Mouse (Mus musculus): ENCODE measurements around the gene Phactr2. TPM values are rescaled to one million over a fixed set of nuclear protein-coding genes. Genes with fewer than 3 reads are reported as not detected.
A peak's percentile ranks its signal among the peaks of the same experiment; 100 is the strongest.

Phactr2 gene
- polyA plus RNA-seq, 1 experiment from 2014 or later: 28.1 TPM

GRCm38 (mm10) chr10:13311612-13312011 is 162.6 kb downstream of the Phactr2 start:
- 94% methylated on average over 6 of the region's 6 CpGs for WGBS (ENCODE audit: missing documents)
- Histone ChIP-seq H3K4me3 (ENCODE audit: inconsistent target) (no peak overlapping the region), H3K27ac (no peak overlapping the region), H3K36me3 (ENCODE audit: inconsistent target) (no peaks in the 10 kb centered on the region), H3K79me2 (ENCODE audit: inconsistent target) (peaks cover 8% of the 10 kb centered on the region; the same call in 1 of the 2 replicates)

- no peak overlapping the region for H3K27ac ChIP-seq
- WGBS (ENCODE audit: missing documents): 61% methylated on average over 2 of the region's 3 CpGs
- no peak overlapping the region for H3K4me3 ChIP-seq (ENCODE audit: inconsistent target)
- no peaks in the 10 kb centered on the region for H3K36me3 ChIP-seq (ENCODE audit: inconsistent target)
- H3K79me2 ChIP-seq (ENCODE audit: inconsistent target): peaks cover 8% of the 10 kb centered on the region; the same call in 1 of the 2 replicates
These were observed 164.1 kb downstream of the Phactr2 start for GRCm38 (mm10) chr10:13310075-13310474.

GRCm38 (mm10) chr10:13304641-13305241 is 169.5 kb downstream of the Phactr2 start:
- 56% methylated on average over 10 of the region's 10 CpGs for WGBS (ENCODE audit: missing documents)
- Histone ChIP-seq H3K4me3 (ENCODE audit: inconsistent target) (no peak overlapping the region), H3K36me3 (ENCODE audit: inconsistent target) (no peaks in the 10 kb centered on the region), H3K79me2 (ENCODE audit: inconsistent target) (peaks cover 13% of the 10 kb centered on the region; the same call in 1 of the 2 replicates), H3K27ac (peak overlapping the region; percentile 65)

GRCm38 (mm10) chr10:13303271-13304265 is 170.6 kb downstream of the Phactr2 start:
- H3K36me3 ChIP-seq (ENCODE audit: inconsistent target): no peaks in the 10 kb centered on the region
- H3K27ac ChIP-seq: peak overlapping the region; percentile 65
- 87% methylated on average over 13 of the region's 13 CpGs for WGBS (ENCODE audit: missing documents)
- H3K79me2 ChIP-seq (ENCODE audit: inconsistent target): peaks cover 13% of the 10 kb centered on the region; the same call in 1 of the 2 replicates
- H3K4me3 ChIP-seq (ENCODE audit: inconsistent target): no peak overlapping the region

- Histone ChIP-seq H3K79me2 (ENCODE audit: inconsistent target) (peaks cover 16% of the 10 kb centered on the region; the same call in 1 of the 2 replicates), H3K4me3 (ENCODE audit: inconsistent target) (no peak overlapping the region), H3K36me3 (ENCODE audit: inconsistent target) (no peaks in the 10 kb centered on the region), H3K27ac (peak overlapping the region; percentile 31)
- 92% methylated on average over 6 of the region's 6 CpGs for WGBS (ENCODE audit: missing documents)
These were observed 173.6 kb downstream of the Phactr2 start for GRCm38 (mm10) chr10:13300601-13301000.

- Histone ChIP-seq H3K79me2 (ENCODE audit: inconsistent target) (peaks cover 16% of the 10 kb centered on the region; the same call in 1 of the 2 replicates), H3K4me3 (ENCODE audit: inconsistent target) (no peak overlapping the region), H3K36me3 (ENCODE audit: inconsistent target) (no peaks in the 10 kb centered on the region), H3K27ac (peak overlapping the region; percentile 31)
- 49% methylated on average over 6 of the region's 6 CpGs for WGBS (ENCODE audit: missing documents)
These were observed 174.0 kb downstream of the Phactr2 start for GRCm38 (mm10) chr10:13300196-13300595.

GRCm38 (mm10) chr10:13294886-13295285 is 179.3 kb downstream of the Phactr2 start:
- no peak overlapping the region for H3K4me3 ChIP-seq (ENCODE audit: inconsistent target)
- no peaks in the 10 kb centered on the region for H3K36me3 ChIP-seq (ENCODE audit: inconsistent target)
- H3K27ac ChIP-seq: no peak overlapping the region
- H3K79me2 ChIP-seq (ENCODE audit: inconsistent target): peaks cover 7% of the 10 kb centered on the region; the same call in 1 of the 2 replicates
- WGBS (ENCODE audit: missing documents): 41% methylated on average over 2 of the region's 2 CpGs

GRCm38 (mm10) chr10:13292026-13292425 is 182.2 kb downstream of the Phactr2 start:
- 88% methylated on average over 2 of the region's 2 CpGs for WGBS (ENCODE audit: missing documents)
- Histone ChIP-seq H3K27ac (no peak overlapping the region), H3K79me2 (ENCODE audit: inconsistent target) (peaks cover 4% of the 10 kb centered on the region; the same call in 1 of the 2 replicates), H3K36me3 (ENCODE audit: inconsistent target) (no peaks in the 10 kb centered on the region), H3K4me3 (ENCODE audit: inconsistent target) (no peak overlapping the region)

- H3K27ac ChIP-seq: no peak overlapping the region
- peaks cover 4% of the 10 kb centered on the region; the same call in 1 of the 2 replicates for H3K79me2 ChIP-seq (ENCODE audit: inconsistent target)
- H3K36me3 ChIP-seq (ENCODE audit: inconsistent target): no peaks in the 10 kb centered on the region
- no peak overlapping the region for H3K4me3 ChIP-seq (ENCODE audit: inconsistent target)
- 96% methylated on average over 8 of the region's 8 CpGs for WGBS (ENCODE audit: missing documents)
These were observed 184.8 kb downstream of the Phactr2 start for GRCm38 (mm10) chr10:13289252-13289961.

GRCm38 (mm10) chr10:13288296-13288695 is 185.9 kb downstream of the Phactr2 start:
- 96% methylated on average over 5 of the region's 5 CpGs for WGBS (ENCODE audit: missing documents)
- H3K4me3 ChIP-seq (ENCODE audit: inconsistent target): no peak overlapping the region
- H3K79me2 ChIP-seq (ENCODE audit: inconsistent target): peaks cover 1% of the 10 kb centered on the region; the same call in 1 of the 2 replicates
- no peak overlapping the region for H3K27ac ChIP-seq
- H3K36me3 ChIP-seq (ENCODE audit: inconsistent target): no peaks in the 10 kb centered on the region

GRCm38 (mm10) chr10:13283441-13283840 is 190.8 kb downstream of the Phactr2 start:
- H3K4me3 ChIP-seq (ENCODE audit: inconsistent target): no peak overlapping the region
- H3K27ac ChIP-seq: no peak overlapping the region
- H3K36me3 ChIP-seq (ENCODE audit: inconsistent target): no peaks in the 10 kb centered on the region
- 87% methylated on average over 4 of the region's 4 CpGs for WGBS (ENCODE audit: missing documents)
- H3K79me2 ChIP-seq (ENCODE audit: inconsistent target): no peaks in the 10 kb centered on the region

GRCm38 (mm10) chr10:13280298-13280853 is 193.8 kb downstream of the Phactr2 start:
- 92% methylated on average over 6 of the region's 6 CpGs for WGBS (ENCODE audit: missing documents)
- H3K27ac ChIP-seq: no peak overlapping the region
- no peaks in the 10 kb centered on the region for H3K79me2 ChIP-seq (ENCODE audit: inconsistent target)
- no peak overlapping the region for H3K4me3 ChIP-seq (ENCODE audit: inconsistent target)
- no peaks in the 10 kb centered on the region for H3K36me3 ChIP-seq (ENCODE audit: inconsistent target)

GRCm38 (mm10) chr10:13276298-13276697 is 197.9 kb downstream of the Phactr2 start:
- Histone ChIP-seq H3K27ac (no peak overlapping the region), H3K36me3 (ENCODE audit: inconsistent target) (no peaks in the 10 kb centered on the region), H3K4me3 (ENCODE audit: inconsistent target) (no peak overlapping the region), H3K79me2 (ENCODE audit: inconsistent target) (no peaks in the 10 kb centered on the region)
- 71% methylated on average over 4 of the region's 5 CpGs for WGBS (ENCODE audit: missing documents)

- H3K36me3 ChIP-seq (ENCODE audit: inconsistent target): no peaks in the 10 kb centered on the region
- WGBS (ENCODE audit: missing documents): 91% methylated on average over 6 of the region's 6 CpGs
- no peaks in the 10 kb centered on the region for H3K79me2 ChIP-seq (ENCODE audit: inconsistent target)
- H3K27ac ChIP-seq: no peak overlapping the region
- H3K4me3 ChIP-seq (ENCODE audit: inconsistent target): no peak overlapping the region
These were observed 199.1 kb downstream of the Phactr2 start for GRCm38 (mm10) chr10:13275152-13275551.
